Mouse (Mus musculus): ENCODE data around the gene Adap2.

- TF ChIP-seq CTCF (IDR thresholded peaks at IDR 0.05; ENCODE audit: insufficient read depth, low read depth, low read length) (no peak), POLR2A (IDR thresholded peaks at IDR 0.05; ENCODE audit: insufficient read depth, low read depth, low read length) (no peak)
Measured at GRCm38 (mm10) chr11:80155961-80156360, 2.1 kb downstream of the Adap2 start.
